Mouse (Mus musculus): ENCODE data around the gene Ccdc15. TPM values are rescaled to one million over a fixed set of nuclear protein-coding genes. Genes with fewer than 3 reads are reported as not detected.
A peak's percentile ranks its signal among the peaks of the same experiment; 100 is the strongest.

Gene Ccdc15
- total RNA-seq, 2 experiments from 2014 or later, result 6.0 TPM

DNA sequence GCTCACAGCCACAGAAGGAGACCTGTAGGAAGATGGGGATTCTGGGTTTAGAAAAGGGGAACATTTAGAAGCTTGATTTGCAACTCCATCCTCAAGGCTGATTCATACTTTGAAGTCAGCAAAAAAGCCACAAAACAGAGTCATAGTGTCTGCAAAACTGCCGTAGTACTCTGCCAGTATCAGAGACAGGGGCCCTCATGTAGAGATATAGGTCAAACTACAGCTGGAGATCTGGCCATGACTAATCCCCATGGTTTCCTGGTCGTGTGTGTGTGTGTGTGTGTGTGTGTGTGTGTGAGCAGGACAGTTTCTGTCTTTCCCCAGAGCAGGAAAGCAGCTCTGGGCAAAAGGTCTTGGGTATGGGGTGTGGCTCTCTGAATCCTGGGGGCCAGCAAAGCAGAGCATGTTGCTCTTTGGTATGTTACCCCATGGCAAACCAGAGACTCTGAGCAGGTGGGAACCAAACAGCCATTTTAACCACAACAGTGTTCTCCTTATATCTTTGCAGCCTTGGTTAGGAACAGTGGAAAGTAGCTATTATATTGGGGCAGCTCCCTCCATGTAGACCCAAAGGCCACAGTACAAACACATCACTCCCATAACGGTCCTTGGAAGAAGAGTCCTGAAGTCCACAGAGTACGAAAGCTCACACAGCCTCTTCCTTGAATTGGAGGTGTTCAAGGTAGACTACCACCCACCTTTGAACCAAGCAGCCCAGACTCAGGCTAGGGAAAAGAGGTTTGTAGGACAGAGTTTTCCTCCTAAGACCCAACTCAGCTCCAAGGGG lies 112.1 kb downstream of the Ccdc15 start:
- peak in 1 of 2 experiments; percentile 16 for DNase-seq (ENCODE audit: low spot score in 2 of 2)

DNA sequence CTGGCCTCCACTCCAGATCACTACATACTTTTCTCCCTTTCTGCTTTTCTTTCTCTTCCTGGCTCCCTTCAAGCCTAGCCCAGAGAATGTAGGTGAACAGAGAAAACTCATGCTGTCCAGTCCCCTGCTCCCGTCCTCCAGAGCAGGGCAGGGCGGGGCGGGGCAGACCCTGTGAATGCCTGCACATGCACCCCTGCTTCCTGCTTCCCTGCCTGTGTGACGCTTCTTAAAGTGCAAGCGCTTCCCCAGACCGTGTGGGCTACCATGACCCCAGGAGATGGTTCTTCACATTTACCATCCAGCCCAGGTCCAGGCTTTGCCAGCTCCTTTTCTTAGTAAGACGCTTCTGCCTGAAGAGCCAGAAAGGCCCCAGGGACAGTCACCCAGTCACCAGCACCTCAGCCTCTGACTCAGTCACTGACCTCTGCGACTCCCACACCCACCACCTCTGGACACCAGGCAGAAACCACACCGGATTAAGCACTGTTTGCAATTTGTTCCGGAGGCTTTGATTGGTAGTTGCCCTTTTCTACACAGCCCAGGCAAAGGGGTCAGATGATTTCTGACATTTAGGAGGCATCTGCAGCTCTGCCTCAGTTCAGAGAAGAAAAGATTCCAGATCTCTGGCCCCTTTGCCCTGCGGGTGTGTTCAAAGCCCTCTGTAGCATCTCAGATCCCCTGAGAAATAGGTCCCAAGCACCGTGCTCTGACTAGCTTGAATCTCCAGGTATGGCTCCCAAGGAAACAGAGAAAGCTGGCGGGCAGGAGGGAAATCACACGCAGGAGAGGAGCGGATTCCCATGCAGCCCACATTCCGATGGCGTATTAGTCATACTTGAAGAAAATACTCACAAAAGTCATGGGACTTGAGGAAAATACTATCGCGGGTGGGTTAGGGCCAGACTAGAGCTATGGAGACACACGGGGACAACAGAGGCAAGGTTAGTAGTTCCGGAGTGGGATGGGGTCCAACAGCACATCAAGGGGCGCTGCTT lies 115.7 kb downstream of the Ccdc15 start:
- no peak for DNase-seq (ENCODE audit: low spot score in 2 of 2)

DNA sequence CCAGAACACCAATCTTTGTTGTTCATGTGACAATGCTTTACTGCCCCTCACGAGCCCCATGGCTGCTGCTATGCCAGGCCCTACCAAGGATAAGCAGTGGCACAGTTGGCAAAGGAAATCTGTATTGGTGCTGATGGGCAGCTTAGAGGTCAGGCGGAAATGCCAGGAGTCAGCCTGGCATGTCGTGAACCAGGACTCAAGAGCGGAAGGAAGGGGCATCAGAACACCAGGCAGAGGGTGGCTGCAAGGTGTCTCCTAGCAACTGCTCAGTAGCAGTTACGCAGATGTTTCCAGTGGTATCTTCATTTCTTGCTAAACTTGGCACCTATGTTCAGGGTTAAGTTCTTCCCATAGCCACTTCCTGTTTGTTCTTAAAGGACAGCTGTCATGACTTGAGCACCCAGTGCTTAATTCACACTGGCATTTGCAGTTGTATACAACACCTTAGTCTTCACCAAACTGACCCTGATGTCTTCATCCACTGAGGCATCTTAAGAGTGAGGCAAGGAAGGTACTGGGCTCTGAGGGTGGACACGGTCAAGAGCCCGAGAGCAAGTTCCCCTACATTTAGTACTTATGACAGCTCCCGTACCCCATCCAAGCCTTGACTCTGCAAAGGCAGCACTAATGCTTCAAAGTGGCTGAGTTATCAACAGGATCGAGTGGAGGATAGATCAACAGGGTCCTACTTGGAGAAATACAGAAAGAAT lies 117.6 kb downstream of the Ccdc15 start:
- no peak for DNase-seq (ENCODE audit: low spot score in 2 of 2)

DNA sequence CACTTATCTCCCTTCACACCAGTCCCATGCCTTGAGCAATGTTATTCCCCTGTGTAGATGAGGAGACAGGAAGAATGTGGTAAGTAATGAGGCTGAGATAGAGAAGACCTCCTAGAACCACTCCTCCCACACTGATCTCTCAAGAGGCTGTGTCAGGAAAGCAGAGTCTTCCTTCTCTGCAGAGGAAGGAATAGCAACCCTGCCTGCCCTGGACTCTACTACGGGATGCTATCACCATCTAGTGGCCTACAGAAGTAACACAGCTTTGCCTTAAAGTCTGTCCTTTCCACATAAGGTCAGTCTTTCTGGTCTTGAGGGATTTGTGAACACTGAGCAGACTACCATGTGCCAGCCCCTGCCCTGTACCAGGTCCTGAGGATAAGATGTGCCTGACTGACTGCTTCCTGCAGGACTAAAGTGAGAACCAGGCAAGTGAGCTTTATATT lies 118.3 kb downstream of the Ccdc15 start:
- peak in 1 of 2 experiments; percentile 35 for DNase-seq (ENCODE audit: low spot score in 2 of 2)

Other genes starting within 250 kb of the Ccdc15 start
- gene Pknox2, start 201.0 kb downstream of the Ccdc15 start, total RNA-seq (2021), result 1 to 10 TPM; 6.4 to 6.8 TPM
- 1 to 10 TPM; 7.5 to 7.9 TPM for gene Tmem218, start 140.2 kb downstream of the Ccdc15 start, total RNA-seq (2021)
- gene Slc37a2, start 92.7 kb downstream of the Ccdc15 start, total RNA-seq (2021), result 10 to 100 TPM; 12.1 to 15.3 TPM
- gene Hepacam, start 18.9 kb upstream of the Ccdc15 start, total RNA-seq (2021), result under 1 TPM; 0.31 to 0.45 TPM
- gene Robo4, start 53.5 kb upstream of the Ccdc15 start, total RNA-seq (2021), result 10 to 100 TPM; 31.3 to 32.9 TPM
- gene Robo3, start 84.8 kb upstream of the Ccdc15 start, total RNA-seq (2021), result 1 to 10 TPM in 1 of 2 experiments, under 1 TPM in 1; 0.56 to 1.0 TPM
- gene Msantd2, start 140.9 kb upstream of the Ccdc15 start, total RNA-seq (2021), result 10 to 100 TPM; 31.3 to 33.2 TPM
- 10 to 100 TPM; 51.7 to 55.5 TPM for gene Esam, start 179.6 kb upstream of the Ccdc15 start, total RNA-seq (2021)
- 1 to 10 TPM; 5.8 to 7.3 TPM for gene Vsig2, start 190.8 kb upstream of the Ccdc15 start, total RNA-seq (2021)
- gene Nrgn, start 204.5 kb upstream of the Ccdc15 start, total RNA-seq (2021), result 1 to 10 TPM; 4.1 to 6.7 TPM
- 10 to 100 TPM; 17.4 to 18.4 TPM for gene Siae, start 207.3 kb upstream of the Ccdc15 start, total RNA-seq (2021)